ENCODE assay signal across 8 mouse cellular contexts in genomic region chr13:115090977-115091445, GRCm38 (mm10). TPM values are rescaled to one million over a fixed set of nuclear protein-coding genes. Genes with fewer than 3 reads are reported as not detected.
DNase-seq lines count a peak whose midpoint lies in the region; ATAC-seq and TF ChIP-seq lines count a peak whose summit lies in the region.

No protein-coding gene starts in this region.

- H3K4me1 ChIP-seq in kidney, postnatal 0 days (replicated peaks; ENCODE audit: insufficient read depth, low read length) = peaks cover 9% of the 10 kb centered on the region
- peaks cover 11% of the 10 kb centered on the region for H3K4me1 ChIP-seq in limb, embryonic 14.5 days (ENCODE audit: control insufficient read depth, insufficient read depth, low read length)
- peaks cover 13% of the 10 kb centered on the region for H3K4me1 ChIP-seq in neural tube, embryonic 12.5 days

- no peaks in the 10 kb centered on the region for H3K9me3 ChIP-seq in kidney, postnatal 0 days (replicated peaks; ENCODE audit: low read length)
- H3K9me3 ChIP-seq in limb, embryonic 14.5 days (ENCODE audit: control insufficient read depth, low read length) = no peaks in the 10 kb centered on the region
- H3K9me3 ChIP-seq in neural tube, embryonic 12.5 days = no peaks in the 10 kb centered on the region

- peak overlapping the region; percentile 76; the same call in 1 of the 2 replicates for H3K9ac ChIP-seq in kidney, postnatal 0 days (ENCODE audit: low read depth, low read length)
- peak overlapping the region; percentile 73; the same call in 1 of the 2 replicates for H3K9ac ChIP-seq in limb, embryonic 14.5 days (ENCODE audit: low read depth, low read length, severe bottlenecking)
- no peak overlapping the region for H3K9ac ChIP-seq in neural tube, embryonic 12.5 days

- peak overlapping the region; percentile 92 for H3K27ac ChIP-seq in kidney, postnatal 0 days
- H3K27ac ChIP-seq in limb, embryonic 14.5 days (replicated peaks; ENCODE audit: low read depth, low read length) = peak overlapping the region; percentile 84
- no peak overlapping the region for H3K27ac ChIP-seq in neural tube, embryonic 12.5 days

- H3K4me2 ChIP-seq in kidney, postnatal 0 days (ENCODE audit: low read length) = peak overlapping the region; percentile 98
- peak overlapping the region; percentile 89 for H3K4me2 ChIP-seq in limb, embryonic 14.5 days (replicated peaks; ENCODE audit: low read depth, low read length, severe bottlenecking)
- peak overlapping the region; percentile 95 for H3K4me2 ChIP-seq in neural tube, embryonic 12.5 days (replicated peaks)

- peaks cover 2% of the 10 kb centered on the region; the same call in 1 of the 2 replicates for H3K36me3 ChIP-seq in kidney, postnatal 0 days (ENCODE audit: insufficient read depth, low read length)
- H3K36me3 ChIP-seq in limb, embryonic 14.5 days (ENCODE audit: control insufficient read depth, insufficient read depth, low read length) = peaks cover 25% of the 10 kb centered on the region
- H3K36me3 ChIP-seq in neural tube, embryonic 12.5 days = peaks cover 13% of the 10 kb centered on the region; the same call in 1 of the 2 replicates

- TF ChIP-seq CTCF in kidney, postnatal 0 days (IDR thresholded peaks at IDR 0.05; ENCODE audit: low read depth) = no peak

- TF ChIP-seq POLR2A in limb, embryonic 14.5 days (IDR thresholded peaks at IDR 0.05; ENCODE audit: borderline replicate concordance, extremely low read depth, insufficient read depth, insufficient read length) = no peak

- WGBS in kidney, postnatal 0 days = 42% methylated on average over 9 of the region's 9 CpGs
- 47% methylated on average over 9 of the region's 9 CpGs for WGBS in limb, embryonic 14.5 days
- 54% methylated on average over 9 of the region's 9 CpGs for WGBS in neural tube, embryonic 12.5 days

- H3K4me3 ChIP-seq in kidney, postnatal 0 days (replicated peaks; ENCODE audit: low read depth, low read length) = peak overlapping the region; percentile 59
- peak overlapping the region; percentile 63 for H3K4me3 ChIP-seq in limb, embryonic 14.5 days (replicated peaks; ENCODE audit: low read length)
- H3K4me3 ChIP-seq in neural tube, embryonic 12.5 days = no peak overlapping the region; the same call in 1 of the 2 replicates

- no peak for DNase-seq in kidney, postnatal 0 days (ENCODE audit: low spot score)
- DNase-seq in kidney, adult 18-20 months = no peak
- DNase-seq in limb, embryonic 14.5 days (ENCODE audit: low spot score) = no peak
- no peak for DNase-seq in testis, postnatal 10 days (ENCODE audit: low spot score)
- DNase-seq in c-Kit-positive CD71-positive TER-119-positive erythroid progenitor cells, embryonic 14.5 days (ENCODE audit: low spot score) = no peak
- DNase-seq in cerebellum, adult 11-12 months = no peak

- H3K27me3 ChIP-seq in kidney, postnatal 0 days (ENCODE audit: insufficient read depth, low read length) = no peaks in the 10 kb centered on the region
- H3K27me3 ChIP-seq in limb, embryonic 14.5 days (ENCODE audit: control insufficient read depth, insufficient read depth, low read length) = no peaks in the 10 kb centered on the region
- no peaks in the 10 kb centered on the region for H3K27me3 ChIP-seq in neural tube, embryonic 12.5 days (replicated peaks)

- ATAC-seq in kidney, postnatal 0 days (replicated peaks; ENCODE audit: low FRiP score, low read depth) = no peak
- ATAC-seq in erythroblast, adult 5-6 weeks (replicated peaks; ENCODE audit: low FRiP score, poor library complexity, severe bottlenecking) = peak; percentile 19
- ATAC-seq in limb, embryonic 14.5 days (ENCODE audit: low FRiP score, low read depth) = no peak
- ATAC-seq in neural tube, embryonic 12.5 days (ENCODE audit: low FRiP score, low read depth) = no peak

RNA-seq across cellular contexts. Expression of gene Pelo, which starts 1.0 kb away (rescaled TPM):
- 8.4 and 9.9 TPM in 2 replicates for polyA plus RNA-seq in kidney, postnatal 0 days (2015; fragmentation: Nextera tagmentation; extraction: Ambion mirVana)
- 2.9 and 4.4 TPM in 2 replicates for total RNA-seq in erythroblast, adult 5-6 weeks (2015; ENCODE audit: low replicate concordance)
- total RNA-seq in erythroblast, adult 5-6 weeks (2017; ENCODE audit: low replicate concordance) = 5.3 and 7.7 TPM in 2 replicates
- 37.4 and 37.8 TPM in 2 replicates for polyA plus RNA-seq in limb, embryonic 14.5 days (2012; rRNA removed)
- polyA plus RNA-seq in limb, embryonic 14.5 days (2014; fragmentation: Nextera tagmentation; extraction: Ambion mirVana) = 7.3 and 7.4 TPM in 2 replicates
- 4.1 and 5.2 TPM in 2 replicates for polyA plus RNA-seq in neural tube, embryonic 12.5 days (2016; fragmentation: Nextera tagmentation; extraction: Ambion mirVana)

RNA-seq across cellular contexts. Expression of gene Gm49395, which starts 10.7 kb away (rescaled TPM):
- polyA plus RNA-seq in kidney, postnatal 0 days (2015; fragmentation: Nextera tagmentation; extraction: Ambion mirVana) = 12.1 and 15.3 TPM in 2 replicates
- 9.0 and 9.2 TPM in 2 replicates for total RNA-seq in erythroblast, adult 5-6 weeks (2015; ENCODE audit: low replicate concordance)
- total RNA-seq in erythroblast, adult 5-6 weeks (2017; ENCODE audit: low replicate concordance) = not detected in 2 replicates
- 1.4 and 1.8 TPM in 2 replicates for polyA plus RNA-seq in limb, embryonic 14.5 days (2012; rRNA removed)
- 3.8 and 7.3 TPM in 2 replicates for polyA plus RNA-seq in limb, embryonic 14.5 days (2014; fragmentation: Nextera tagmentation; extraction: Ambion mirVana)
- polyA plus RNA-seq in neural tube, embryonic 12.5 days (2016; fragmentation: Nextera tagmentation; extraction: Ambion mirVana) = 2.7 and 4.1 TPM in 2 replicates

RNA-seq across cellular contexts. Expression of gene Itga1, which starts 10.8 kb away (rescaled TPM):
- polyA plus RNA-seq in kidney, postnatal 0 days (2015; fragmentation: Nextera tagmentation; extraction: Ambion mirVana) = 27.1 and 29.4 TPM in 2 replicates
- total RNA-seq in erythroblast, adult 5-6 weeks (2015; ENCODE audit: low replicate concordance) = 4.2 and 5.2 TPM in 2 replicates
- total RNA-seq in erythroblast, adult 5-6 weeks (2017; ENCODE audit: low replicate concordance) = 2.2 TPM in 2 replicates
- 4.5 and 4.7 TPM in 2 replicates for polyA plus RNA-seq in limb, embryonic 14.5 days (2012; rRNA removed)
- polyA plus RNA-seq in limb, embryonic 14.5 days (2014; fragmentation: Nextera tagmentation; extraction: Ambion mirVana) = 8.4 and 11.9 TPM in 2 replicates
- polyA plus RNA-seq in neural tube, embryonic 12.5 days (2016; fragmentation: Nextera tagmentation; extraction: Ambion mirVana) = 7.1 and 8.0 TPM in 2 replicates
